Mouse (Mus musculus) lung, postnatal 0 days (tissue): ENCODE measurements at regions not wholly inside any gene's neighbourhood (a gene's known extent, or its start where the extent isn't known, plus 50 kb on each side); places are given as distances from the start of the nearest gene placed in this dataset.
A peak's percentile ranks its signal among the peaks of the same experiment; 100 is the strongest.

Experiments
- ATAC-seq: fragments of 200-750 bp; cut with Nextera tagmentation; 2 replicates; pipeline ENCODE4 v1.8.0; 2017; ENCODE audit warnings: moderate library complexity
- DNase-seq: peaks from one replicate; pipeline ENCODE4 v3.0.0-alpha.2; 2016; ENCODE audit warnings: low spot score
- H3K27ac ChIP-seq: fragments of 300-500 bp; sonication (generic); 2 replicates; pipeline ENCODE4 v1.5.1; 2014; ENCODE audit warnings: antibody characterized with exemption, mild to moderate bottlenecking, low read length, mixed read lengths
- H3K27me3 ChIP-seq: fragments of 300-500 bp; sonication (generic); replicated peaks from 2 replicates; pipeline ENCODE4 v1.6.1; 2014; ENCODE audit warnings: low read length, mixed read lengths; ENCODE audit not compliant: insufficient read depth
- H3K36me3 ChIP-seq: fragments of 300-500 bp; sonication (generic); 2 replicates; pipeline ENCODE4 v1.6.1; 2014; ENCODE audit warnings: low read length, mixed read lengths; ENCODE audit not compliant: insufficient read depth
- H3K4me1 ChIP-seq: fragments of 300-500 bp; sonication (generic); 2 replicates; pipeline ENCODE4 v1.6.1; 2014; ENCODE audit warnings: antibody characterized with exemption, low read depth, low read length, mixed read lengths; ENCODE audit not compliant: insufficient read depth
- H3K4me2 ChIP-seq: fragments of 300-500 bp; sonication (generic); replicated peaks from 2 replicates; pipeline ENCODE4 v1.6.1; 2014; ENCODE audit warnings: low read depth, mild to moderate bottlenecking, low read length, moderate library complexity, mixed read lengths
- H3K4me3 ChIP-seq: fragments of 300-500 bp; sonication (generic); 2 replicates; pipeline ENCODE4 v1.5.1; 2014; ENCODE audit warnings: low read depth, low read length
- H3K9ac ChIP-seq: fragments of 300-500 bp; sonication (generic); replicated peaks from 2 replicates; pipeline ENCODE4 v1.6.1; 2014; ENCODE audit warnings: low read depth, mild to moderate bottlenecking
- H3K9me3 ChIP-seq: fragments of 300-500 bp; sonication (generic); 2 replicates; pipeline ENCODE4 v1.6.1; 2016; ENCODE audit warnings: low read length, mixed read lengths
- CTCF ChIP-seq: IDR thresholded peaks from 2 replicates; pipeline ENCODE4 v1.5.1; 2016; ENCODE audit warnings: antibody characterized with exemption, mild to moderate bottlenecking
- EP300 ChIP-seq: IDR thresholded peaks from 2 replicates; pipeline ENCODE4 v1.6.1; 2016; ENCODE audit warnings: antibody characterized with exemption, mild to moderate bottlenecking, control low read depth
- WGBS: fragments of 180-500 bp; shearing (Covaris S2); extraction: QIAGEN DNeasy Blood & Tissue Kit; methylation state at CpG from one replicate; pipeline ENCODE4 v1.1.7; 2014; 5-methylcytosine and 5-hydroxymethylcytosine counted together

DNA sequence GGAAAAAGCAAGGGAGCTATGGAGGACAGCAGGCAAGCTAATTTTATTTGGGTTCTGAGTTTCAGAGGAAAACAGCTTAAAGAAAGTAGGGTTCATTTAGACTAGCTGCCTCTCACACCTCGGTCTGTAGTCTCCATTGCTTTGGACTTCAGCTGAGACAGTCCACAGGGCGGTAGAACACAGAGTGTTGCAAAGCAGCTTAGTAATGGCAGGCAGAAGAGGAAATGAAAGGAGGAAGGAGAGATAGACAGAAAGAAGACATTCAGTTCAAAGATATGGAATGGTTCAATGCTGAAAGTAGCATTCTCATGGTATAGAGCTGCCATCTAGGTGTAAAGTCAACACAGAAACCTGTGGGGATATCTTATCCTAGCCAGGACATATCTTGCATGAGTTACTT, 396.6 kb upstream of the Atp2b1 start:
- TF ChIP-seq EP300 = no peak
- no peak for TF ChIP-seq CTCF
- H3K4me2 ChIP-seq = no peak overlapping the region
- H3K4me3 ChIP-seq = no peak overlapping the region
- WGBS = 98% methylated on average over 2 of the region's 2 CpGs
- H3K27me3 ChIP-seq = no peaks in the 10 kb centered on the region
- ATAC-seq = no peak
- H3K4me1 ChIP-seq = no peaks in the 10 kb centered on the region
- no peaks in the 10 kb centered on the region for H3K36me3 ChIP-seq
- H3K9me3 ChIP-seq = no peaks in the 10 kb centered on the region
- no peak for DNase-seq
- no peak overlapping the region for H3K27ac ChIP-seq
- no peak overlapping the region for H3K9ac ChIP-seq

DNA sequence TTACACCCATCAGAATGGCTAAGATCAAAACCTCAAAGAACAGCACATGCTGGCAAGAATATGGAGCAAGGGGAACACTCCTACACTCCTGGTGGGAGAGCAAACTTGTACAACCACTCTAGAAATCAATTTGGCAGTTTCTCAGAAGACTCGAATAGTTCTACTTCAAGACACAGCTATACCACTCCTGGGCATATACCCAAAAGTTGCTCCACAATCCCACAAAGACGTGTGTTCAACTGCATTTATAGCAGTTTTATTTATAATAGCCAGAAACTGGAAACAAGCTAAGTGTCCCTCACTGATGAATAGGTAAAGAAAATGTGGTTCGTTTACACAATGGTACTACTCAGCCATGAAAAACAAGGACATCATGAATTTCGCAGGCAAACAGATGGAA, 384.6 kb upstream of the Atp2b1 start:
- no peak overlapping the region for H3K9ac ChIP-seq
- no peak overlapping the region for H3K4me3 ChIP-seq
- no peaks in the 10 kb centered on the region for H3K4me1 ChIP-seq
- no peaks in the 10 kb centered on the region for H3K27me3 ChIP-seq
- H3K36me3 ChIP-seq = no peaks in the 10 kb centered on the region
- DNase-seq (peak; percentile 12), ATAC-seq (no peak)
- H3K9me3 ChIP-seq = no peaks in the 10 kb centered on the region
- no peak overlapping the region for H3K27ac ChIP-seq
- TF ChIP-seq EP300 (no peak), CTCF (no peak)
- H3K4me2 ChIP-seq = no peak overlapping the region
- 55% methylated on average over 4 of the region's 4 CpGs for WGBS

DNA sequence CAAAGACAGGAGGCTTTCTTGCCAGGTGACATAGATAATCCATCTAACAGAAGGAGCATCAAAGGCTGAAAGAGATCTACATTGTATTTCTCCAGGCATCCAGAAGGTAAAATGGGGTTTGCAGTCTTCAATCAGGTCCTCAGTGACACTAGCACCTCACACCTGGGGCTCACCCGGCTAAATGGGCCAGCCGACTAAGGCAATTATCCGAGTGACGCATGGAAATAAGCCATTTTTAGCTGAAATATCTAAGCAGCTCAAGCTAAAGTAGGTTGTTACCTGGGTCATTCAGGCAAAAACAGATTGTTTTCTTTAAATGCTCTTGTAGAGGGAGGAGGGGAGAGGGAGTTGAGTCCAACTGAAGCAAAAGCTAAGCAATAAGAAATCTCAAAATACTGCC, 382.8 kb upstream of the Atp2b1 start:
- no peaks in the 10 kb centered on the region for H3K36me3 ChIP-seq
- no peak overlapping the region for H3K4me2 ChIP-seq
- H3K4me1 ChIP-seq = no peaks in the 10 kb centered on the region
- no peaks in the 10 kb centered on the region for H3K9me3 ChIP-seq
- no peak for TF ChIP-seq CTCF
- TF ChIP-seq EP300 = no peak
- 96% methylated on average over 4 of the region's 4 CpGs for WGBS
- DNase-seq (no peak), ATAC-seq (no peak)
- H3K9ac ChIP-seq = no peak overlapping the region
- no peak overlapping the region for H3K4me3 ChIP-seq
- H3K27me3 ChIP-seq = no peaks in the 10 kb centered on the region
- no peak overlapping the region for H3K27ac ChIP-seq

DNA sequence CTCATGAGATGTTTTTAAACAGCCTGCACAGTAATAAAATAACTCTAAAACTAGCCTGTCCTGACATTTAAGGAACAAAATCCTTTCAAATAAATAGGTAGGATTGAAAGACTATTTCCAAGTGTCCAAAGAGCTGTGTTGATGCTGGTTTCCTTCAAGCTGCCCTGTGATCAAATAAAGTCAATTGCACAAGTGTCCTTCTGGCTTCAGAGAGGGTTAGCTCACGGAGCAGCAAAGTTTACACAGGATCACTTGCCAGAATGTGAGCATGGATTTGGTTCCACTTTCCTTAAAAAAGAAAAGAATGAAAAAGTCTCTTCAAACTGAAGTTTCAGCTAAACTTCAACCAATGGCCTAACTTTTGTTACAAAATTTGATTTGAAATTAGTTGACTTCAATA, 375.5 kb upstream of the Atp2b1 start:
- TF ChIP-seq CTCF (no peak), EP300 (0 out of 2 replicates have a peak, but pooled peaks have one; percentile 19)
- Histone ChIP-seq H3K27ac (no peak overlapping the region), H3K4me1 (no peaks in the 10 kb centered on the region; the same call in 1 of the 2 replicates), H3K9me3 (no peaks in the 10 kb centered on the region), H3K4me3 (no peak overlapping the region), H3K9ac (no peak overlapping the region), H3K36me3 (no peaks in the 10 kb centered on the region), H3K4me2 (no peak overlapping the region), H3K27me3 (no peaks in the 10 kb centered on the region)
- DNase-seq (peak; percentile 68), ATAC-seq (peak; percentile 43; the same call in 1 of the 2 replicates)
- WGBS = 48% methylated on average over 1 of the region's 1 CpGs

DNA sequence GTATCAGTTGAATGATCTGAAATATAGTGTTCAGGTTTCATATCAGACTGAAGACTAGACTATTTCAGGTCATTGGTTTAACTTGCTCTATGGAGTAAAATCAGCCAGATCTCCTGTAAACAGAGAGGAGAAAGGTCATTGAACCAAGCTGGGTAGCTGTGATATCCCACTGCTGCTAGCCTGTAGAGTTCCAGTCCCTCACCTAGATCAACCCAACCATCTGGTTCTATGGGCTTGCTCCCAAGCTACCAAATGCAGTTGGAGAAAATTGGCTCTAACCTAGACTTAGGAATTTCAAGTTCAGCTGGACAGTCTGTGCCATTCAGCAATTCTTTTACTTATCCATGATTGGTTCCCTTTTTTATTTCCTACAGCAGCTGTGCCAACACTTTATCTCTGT, 373.1 kb upstream of the Atp2b1 start:
- no peaks in the 10 kb centered on the region for H3K9me3 ChIP-seq
- DNase-seq (no peak), ATAC-seq (no peak)
- no peaks in the 10 kb centered on the region; the same call in 1 of the 2 replicates for H3K4me1 ChIP-seq
- H3K27ac ChIP-seq = no peak overlapping the region
- no peak overlapping the region for H3K4me2 ChIP-seq
- H3K4me3 ChIP-seq = no peak overlapping the region
- no peaks in the 10 kb centered on the region for H3K36me3 ChIP-seq
- no peak for TF ChIP-seq EP300
- no peak for TF ChIP-seq CTCF
- no peak overlapping the region for H3K9ac ChIP-seq
- no peaks in the 10 kb centered on the region for H3K27me3 ChIP-seq

DNA sequence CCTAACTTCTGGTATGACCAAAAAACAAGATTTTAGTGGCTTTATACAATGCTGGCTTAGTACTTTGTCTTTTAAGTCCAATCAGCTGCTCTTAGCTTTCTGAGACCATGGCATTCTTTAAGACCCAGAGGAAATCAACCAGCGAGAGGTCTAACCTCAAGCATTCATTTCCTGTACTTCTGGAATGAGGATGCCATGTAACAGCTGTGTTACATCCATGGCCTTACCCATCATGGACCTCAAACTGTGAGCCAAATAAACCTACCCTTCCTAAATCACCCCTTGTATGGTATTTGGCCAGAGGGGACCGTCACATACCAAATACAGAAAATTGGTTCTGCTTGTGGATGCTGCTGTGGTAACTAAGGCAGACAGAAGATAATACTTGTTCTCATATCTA, 372.1 kb upstream of the Atp2b1 start:
- H3K4me2 ChIP-seq = no peak overlapping the region
- no peak overlapping the region for H3K9ac ChIP-seq
- WGBS = 79% methylated on average over 2 of the region's 2 CpGs
- DNase-seq = no peak
- no peak overlapping the region for H3K27ac ChIP-seq
- H3K27me3 ChIP-seq = no peaks in the 10 kb centered on the region
- ATAC-seq = no peak
- H3K4me1 ChIP-seq = no peaks in the 10 kb centered on the region; the same call in 1 of the 2 replicates
- no peaks in the 10 kb centered on the region for H3K9me3 ChIP-seq
- TF ChIP-seq EP300 (no peak), CTCF (no peak)
- no peak overlapping the region for H3K4me3 ChIP-seq
- no peaks in the 10 kb centered on the region for H3K36me3 ChIP-seq
